Mouse (Mus musculus) thymus, adult 2 months (tissue): ENCODE data around the gene Rbm18. TPM values are rescaled to one million over a fixed set of nuclear protein-coding genes. Genes with fewer than 3 reads are reported as not detected.
"Not testable (repeated sequence)": the region's sequence is repeated elsewhere in the genome, so short reads cannot be mapped to it uniquely, and the experiment has no call there.

Experiments used
- DNase-seq: peaks from one replicate; pipeline ENCODE4 v3.0.0; 2021
- H3K27ac ChIP-seq: fragments of 200-500 bp; 2 replicates; pipeline ENCODE4 v1.5.1; 2012; ENCODE audit warnings: low read length, control low read depth; ENCODE audit not compliant: control insufficient read depth, insufficient read depth
- H3K27me3 ChIP-seq: fragments of 200-500 bp; 2 replicates; pipeline ENCODE4 v1.6.1; 2012; ENCODE audit warnings: mild to moderate bottlenecking, low read length, moderate library complexity, mixed read lengths; ENCODE audit not compliant: control insufficient read depth, insufficient read depth
- H3K36me3 ChIP-seq: fragments of 200-500 bp; 2 replicates; pipeline ENCODE4 v1.6.1; 2012; ENCODE audit warnings: mild to moderate bottlenecking, low read length, moderate library complexity; ENCODE audit not compliant: control insufficient read depth, insufficient read depth
- H3K4me1 ChIP-seq: fragments of 200-500 bp; replicated peaks from 2 replicates; pipeline ENCODE4 v1.6.1; 2012; ENCODE audit warnings: low read length; ENCODE audit not compliant: control insufficient read depth, insufficient read depth
- H3K4me3 ChIP-seq: fragments of 200-500 bp; 2 replicates; pipeline ENCODE4 v1.5.1; 2012; ENCODE audit warnings: mild to moderate bottlenecking, low read length, control low read depth, moderate library complexity; ENCODE audit not compliant: control insufficient read depth, insufficient read depth
- CTCF ChIP-seq: fragments of 200-500 bp; IDR thresholded peaks from 2 replicates; pipeline ENCODE4 v1.5.1; 2012; ENCODE audit warnings: mild to moderate bottlenecking, control low read depth, low read length, moderate library complexity, borderline replicate concordance; ENCODE audit not compliant: control insufficient read depth, poor library complexity, insufficient read depth; ENCODE audit errors: extremely low read depth
- POLR2A ChIP-seq: fragments of 200-500 bp; IDR thresholded peaks from 2 replicates; pipeline ENCODE4 v1.6.1; 2012; ENCODE audit warnings: mild to moderate bottlenecking, low read length, control low read depth, moderate library complexity; ENCODE audit not compliant: control insufficient read depth, poor library complexity, insufficient read depth; ENCODE audit errors: extremely low read depth
- WGBS: fragments of 180-500 bp; shearing (Covaris S2); methylation state at CpG from one replicate; pipeline ENCODE4 v1.1.7; 2018; 5-methylcytosine and 5-hydroxymethylcytosine counted together
- polyA plus RNA-seq: library from polyadenylated mRNA; depleted of rRNA; stranded (reverse); fragments of >200 nt; gene quantifications from 2 replicates; pipeline ENCODE4 v1.2.3, GENCODE M21; 2012

The Rbm18 gene
- polyA plus RNA-seq, 1 experiment, result 14.2 TPM

DNA sequence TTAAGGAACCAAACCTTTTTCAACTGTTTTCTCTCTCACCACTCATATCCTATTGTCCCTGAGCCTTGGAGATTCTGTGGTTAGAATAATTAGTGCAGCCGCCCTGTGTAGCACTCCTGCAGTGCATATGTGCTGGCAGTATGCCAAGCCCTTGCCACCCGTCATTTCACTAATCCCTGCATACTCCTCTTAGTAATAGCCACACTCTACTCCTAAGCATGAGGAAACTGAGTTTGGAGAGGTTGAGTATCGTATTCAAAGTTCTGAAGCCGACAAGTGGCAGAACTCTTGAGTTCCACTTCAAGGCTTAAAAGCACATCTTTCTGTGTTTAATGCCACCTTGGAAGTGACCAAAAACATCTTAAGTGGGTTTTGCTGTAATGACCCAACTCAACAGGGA, 35.6 kb upstream of the Rbm18 start:
- Histone ChIP-seq H3K36me3 (no peaks in the 10 kb centered on the region), H3K27me3 (no peaks in the 10 kb centered on the region), H3K4me1 (no peaks in the 10 kb centered on the region), H3K4me3 (no peak overlapping the region), H3K27ac (no peak overlapping the region)
- TF ChIP-seq CTCF, result no peak
- TF ChIP-seq POLR2A, result no peak
- DNase-seq, result no peak
- WGBS, result 86% methylated on average over 4 of the region's 4 CpGs

DNA sequence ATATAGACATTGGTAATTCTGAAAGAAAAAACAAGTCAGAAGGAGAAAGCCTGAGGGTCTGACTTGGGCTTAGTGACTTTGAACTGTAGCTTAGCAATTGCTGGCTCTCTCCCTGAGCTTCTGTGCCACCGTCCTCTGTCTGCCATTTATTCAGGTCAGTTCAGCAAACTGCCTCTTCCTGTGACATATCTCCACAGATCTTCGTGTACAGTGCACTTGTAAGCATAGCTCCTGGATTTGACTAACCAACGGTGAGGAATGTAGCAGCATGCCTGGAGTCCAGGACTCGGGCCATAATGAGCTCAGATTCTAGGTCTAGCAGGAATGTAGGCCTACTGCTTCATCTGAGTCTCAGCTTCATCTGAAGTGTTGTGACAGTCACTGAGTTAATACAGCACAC, 32.6 kb upstream of the Rbm18 start:
- Histone ChIP-seq H3K27ac (no peak overlapping the region), H3K4me3 (no peak overlapping the region), H3K36me3 (no peaks in the 10 kb centered on the region), H3K4me1 (no peaks in the 10 kb centered on the region), H3K27me3 (no peaks in the 10 kb centered on the region)
- WGBS, result 86% methylated on average over 4 of the region's 4 CpGs
- no peak for DNase-seq
- TF ChIP-seq CTCF (no peak), POLR2A (no peak)

DNA sequence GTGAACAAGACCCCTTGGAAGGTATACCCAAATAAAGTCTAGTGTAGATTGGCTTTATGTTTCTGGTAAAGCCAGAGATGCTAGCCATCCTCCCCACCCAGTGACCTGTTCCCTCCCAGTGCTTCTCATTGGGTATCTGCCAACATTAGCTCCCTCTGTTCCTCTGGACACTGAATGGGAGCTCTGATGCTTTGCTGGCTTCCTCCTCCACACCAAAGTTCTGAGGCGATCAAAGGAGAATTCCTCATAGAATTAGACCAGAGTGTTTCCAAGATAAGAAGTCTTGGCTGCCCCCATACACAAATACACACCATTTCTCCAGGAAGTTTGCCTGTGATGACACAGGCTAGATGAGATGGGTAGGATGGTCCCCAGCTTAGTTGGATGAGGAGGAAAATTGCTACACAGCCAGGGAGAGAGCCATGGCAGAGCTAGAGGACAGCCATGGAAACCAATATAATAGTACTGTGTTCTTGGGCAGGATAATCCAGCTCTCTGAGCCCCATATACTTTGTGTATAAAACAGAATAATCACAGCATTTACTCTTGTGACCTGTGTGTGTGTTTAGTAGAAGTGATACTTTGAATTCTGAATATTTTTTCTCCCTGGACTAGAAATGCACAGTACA, 31.5 kb upstream of the Rbm18 start:
- DNase-seq, result no peak
- Histone ChIP-seq H3K4me1 (no peaks in the 10 kb centered on the region), H3K27me3 (no peaks in the 10 kb centered on the region), H3K36me3 (no peaks in the 10 kb centered on the region), H3K27ac (no peak overlapping the region), H3K4me3 (no peak overlapping the region)
- no peak for TF ChIP-seq CTCF
- TF ChIP-seq POLR2A, result no peak
- WGBS, result 97% methylated on average over 1 of the region's 1 CpGs

DNA sequence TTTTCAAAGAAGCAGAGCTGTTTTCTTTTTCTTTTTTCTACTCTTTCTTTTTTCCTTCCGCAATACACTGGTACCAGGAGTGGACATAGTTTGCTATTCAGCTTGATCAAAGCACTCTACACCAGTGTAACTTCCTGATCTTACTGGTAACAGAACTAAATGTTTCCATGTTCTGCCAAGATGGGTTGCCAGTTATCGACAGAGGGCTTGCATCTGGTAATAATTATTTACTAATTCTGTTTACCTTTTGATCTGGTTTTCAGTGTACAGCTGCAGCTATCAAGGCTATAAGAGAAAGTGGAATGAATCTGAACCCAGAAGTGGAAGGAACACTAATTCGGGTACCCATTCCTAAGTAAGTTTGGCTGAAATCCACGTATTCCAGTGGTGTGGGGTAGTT, 22.8 kb upstream of the Rbm18 start:
- no peaks in the 10 kb centered on the region for H3K4me1 ChIP-seq
- H3K27ac ChIP-seq, result no peak overlapping the region
- no peak for TF ChIP-seq CTCF
- no peak for TF ChIP-seq POLR2A
- DNase-seq, result no peak
- no peaks in the 10 kb centered on the region for H3K27me3 ChIP-seq
- peaks cover 5% of the 10 kb centered on the region; the same call in 1 of the 2 replicates for H3K36me3 ChIP-seq
- H3K4me3 ChIP-seq, result no peak overlapping the region
- 91% methylated on average over 4 of the region's 4 CpGs for WGBS

DNA sequence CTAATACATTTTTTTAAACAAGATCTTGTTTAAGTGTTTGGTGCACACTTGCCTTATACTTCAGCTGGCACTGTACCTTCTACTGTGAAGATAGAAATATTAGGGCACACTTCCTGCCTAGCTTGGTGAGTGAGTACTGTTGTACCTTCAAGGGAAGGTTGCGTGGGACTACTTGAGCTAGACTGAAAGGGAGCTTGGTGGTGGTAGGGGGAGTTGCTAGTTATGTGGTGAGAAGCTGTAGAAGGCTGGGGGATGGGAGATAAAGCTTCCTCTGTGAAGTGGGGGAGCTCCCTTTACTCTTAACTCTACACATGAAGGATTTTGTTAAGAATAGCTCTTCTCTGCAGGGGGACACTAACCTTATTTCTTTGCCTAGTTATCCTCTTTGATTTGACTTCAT, 20.9 kb upstream of the Rbm18 start:
- Histone ChIP-seq H3K27ac (no peak overlapping the region), H3K27me3 (no peaks in the 10 kb centered on the region), H3K36me3 (peaks cover 5% of the 10 kb centered on the region; the same call in 1 of the 2 replicates), H3K4me3 (no peak overlapping the region), H3K4me1 (no peaks in the 10 kb centered on the region)
- TF ChIP-seq CTCF (no peak), POLR2A (no peak)
- WGBS, result 41% methylated on average over 1 of the region's 1 CpGs
- DNase-seq, result peak; percentile 11

DNA sequence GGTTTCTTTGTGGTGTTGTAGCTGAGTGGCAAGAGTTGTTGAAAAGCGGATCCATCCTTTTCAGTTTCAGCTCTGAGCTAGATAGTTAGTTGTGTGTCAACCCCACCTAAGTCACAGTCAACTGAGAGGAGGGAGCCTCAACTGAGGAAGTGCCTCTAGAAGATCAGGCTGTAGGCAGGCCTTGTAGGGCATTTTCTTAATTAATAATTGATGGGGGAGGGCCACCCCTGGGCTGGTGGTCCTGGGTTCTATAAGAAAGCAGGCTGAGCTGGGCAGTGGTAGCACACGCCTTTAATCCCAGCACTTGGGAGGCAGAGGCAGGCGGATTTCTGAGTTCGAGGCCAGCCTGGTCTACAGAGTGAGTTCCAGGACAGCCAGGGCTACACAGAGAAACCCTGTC, 15.8 kb upstream of the Rbm18 start:
- H3K36me3 ChIP-seq, result not testable (repeated sequence)

DNA sequence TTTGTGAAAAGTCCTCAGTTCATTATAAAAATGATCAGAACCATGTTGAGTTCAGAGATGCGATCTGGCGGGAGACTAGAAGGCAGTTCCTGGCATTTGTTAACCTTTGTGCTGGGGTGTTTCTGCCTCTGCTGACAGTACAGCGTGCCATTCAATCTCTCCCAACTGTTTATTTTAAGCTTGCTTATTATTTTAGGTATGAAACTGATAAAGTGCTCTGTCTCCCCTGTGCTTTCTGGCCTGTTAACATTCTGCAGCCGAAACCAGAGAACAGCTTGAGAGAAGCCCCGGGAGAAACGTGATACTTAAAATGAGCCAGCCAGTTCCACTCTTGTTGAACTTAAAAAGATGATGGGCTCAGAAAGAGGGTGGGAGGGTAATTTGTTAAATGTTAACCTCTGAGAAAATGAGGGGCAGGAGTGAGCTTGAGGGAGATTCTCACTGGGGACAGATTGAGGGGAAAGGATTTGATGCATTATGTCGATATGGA, 12.3 kb upstream of the Rbm18 start:
- H3K27me3 ChIP-seq, result no peaks in the 10 kb centered on the region
- TF ChIP-seq CTCF (no peak), POLR2A (no peak)
- H3K27ac ChIP-seq, result no peak overlapping the region
- H3K4me3 ChIP-seq, result no peak overlapping the region
- H3K36me3 ChIP-seq, result 0 out of 2 replicates have a peak, but pooled peaks cover 4% of the 10 kb centered on the region
- no peaks in the 10 kb centered on the region for H3K4me1 ChIP-seq
- WGBS, result 92% methylated on average over 7 of the region's 7 CpGs
- no peak for DNase-seq

More for the DNA sequence above, 15.8 kb upstream of the Rbm18 start:
- H3K27ac ChIP-seq, DNase-seq, H3K27me3 ChIP-seq, H3K4me1 ChIP-seq, H3K4me3 ChIP-seq: not testable (repeated sequence)
- 99% methylated on average over 4 of the region's 4 CpGs for WGBS
